Comparison of ENCODE assay signal across 8 mouse cellular contexts in the genomic region with DNA sequence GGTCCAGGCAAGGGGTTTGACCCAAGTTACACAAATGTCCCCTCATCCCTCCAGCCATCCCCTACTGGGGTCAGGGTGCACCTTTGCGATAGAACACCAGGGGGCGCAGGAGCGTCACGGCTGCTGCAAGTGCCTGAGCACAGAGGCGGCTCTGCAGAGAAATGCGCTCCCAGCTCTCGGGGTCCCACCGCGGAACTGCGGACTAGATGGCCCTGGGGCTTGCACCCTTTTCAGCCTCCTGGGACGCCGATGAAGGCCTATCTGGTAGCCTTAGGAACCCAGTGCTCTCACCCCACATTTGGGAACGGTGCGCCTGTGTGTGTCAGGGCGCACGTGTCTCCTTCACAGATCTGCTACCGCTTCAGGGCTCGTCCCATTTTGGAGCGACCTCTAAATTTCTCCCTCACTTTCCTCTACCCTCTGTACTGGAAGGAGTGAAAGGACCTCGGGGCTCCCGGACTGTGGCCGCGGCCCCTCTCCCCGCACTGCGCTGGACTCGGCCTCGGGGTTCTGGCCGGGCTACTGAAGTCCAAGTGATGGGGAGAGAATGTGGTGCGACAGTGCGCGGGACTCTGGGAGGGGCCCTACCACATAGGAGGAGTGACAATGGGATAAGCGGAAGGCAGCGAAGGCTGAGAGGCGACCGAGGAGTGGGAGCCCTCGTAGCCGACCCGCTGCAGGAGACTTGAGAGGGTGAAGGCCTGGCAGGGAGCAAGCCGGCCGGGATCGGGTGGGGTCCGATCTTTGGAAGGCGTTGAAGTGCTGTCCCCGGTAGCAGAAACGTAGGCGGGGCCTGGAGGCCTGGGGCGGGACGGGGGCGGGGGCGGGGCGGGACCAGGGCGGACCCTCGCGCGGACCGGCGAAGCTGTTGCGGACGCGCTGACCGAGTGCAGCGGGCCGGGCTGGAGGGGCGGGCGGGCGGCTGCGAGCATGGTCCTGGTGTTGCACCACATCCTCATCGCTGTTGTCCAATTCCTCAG. TPM values are rescaled to one million over a fixed set of nuclear protein-coding genes. Genes with fewer than 3 reads are reported as not detected.
DNase-seq lines count a peak whose midpoint lies in the region; ATAC-seq lines count a peak whose summit lies in the region.

No protein-coding gene starts in this region.

- no peaks in the 10 kb centered on the region; the same call in 1 of the 2 replicates for H3K4me1 ChIP-seq in intestine, embryonic 14.5 days (replicated peaks; ENCODE audit: control insufficient read depth, insufficient read depth, low read length)

- no peaks in the 10 kb centered on the region for H3K36me3 ChIP-seq in intestine, embryonic 14.5 days (ENCODE audit: control insufficient read depth, insufficient read depth, low read length)

- peak; percentile 82 for ATAC-seq in intestine, embryonic 14.5 days (replicated peaks; ENCODE audit: low FRiP score, low TSS enrichment, low read depth)
- peak; percentile 86 for ATAC-seq in megakaryocyte-erythroid progenitor cell, adult 5-6 weeks (replicated peaks; ENCODE audit: low FRiP score, low TSS enrichment, poor library complexity, severe bottlenecking)

- intact Hi-C loops in left cerebral cortex, postnatal 14 days (cut with DNase I), result loop anchor here (1.0 to 5.0 kb wide), 4 partner anchors 53 to 167 kb away; no protein-coding TSS in a partner anchor

- no peak overlapping the region for H3K27ac ChIP-seq in intestine, embryonic 14.5 days (ENCODE audit: low read depth)

- H3K9me3 ChIP-seq in intestine, embryonic 14.5 days (ENCODE audit: control insufficient read depth, low read length), result no peaks in the 10 kb centered on the region

- peak overlapping the region; percentile 8; the same call in 1 of the 2 replicates for H3K9ac ChIP-seq in intestine, embryonic 14.5 days (ENCODE audit: low read length)

- peak; percentile 89 to 98 for DNase-seq in adrenal gland, adult (ENCODE audit: inconsistent age in 2 of 2, low spot score in 1 of 2)
- DNase-seq in embryo, embryonic 10 days (ENCODE audit: low spot score), result peak; percentile 93
- DNase-seq in gastrocnemius, postnatal 25 days, result peak; percentile 78
- DNase-seq in intestine, embryonic 14.5 days (ENCODE audit: low spot score), result peak; percentile 99
- DNase-seq in left cerebral cortex, postnatal 14 days (ENCODE audit: low spot score in 2 of 2), result peak; percentile 88 to 92
- DNase-seq in right cerebral cortex, postnatal 14 days, result peak; percentile 91
- DNase-seq in urinary bladder, postnatal 4 days (ENCODE audit: low spot score in 2 of 2), result peak; percentile 79 to 90

- WGBS in intestine, embryonic 14.5 days, result under 1% methylated on average over 66 of the region's 68 CpGs

- H3K27me3 ChIP-seq in intestine, embryonic 14.5 days (replicated peaks; ENCODE audit: control insufficient read depth, insufficient read depth, low read length), result peaks cover 30% of the 10 kb centered on the region

- H3K4me2 ChIP-seq in intestine, embryonic 14.5 days (ENCODE audit: low read length), result peak overlapping the region; percentile 98

- peak overlapping the region; percentile 59 for H3K4me3 ChIP-seq in intestine, embryonic 14.5 days (ENCODE audit: low read depth, low read length)

RNA-seq across cellular contexts. Expression of gene Pde2a, which starts 29.2 kb away (rescaled TPM):
- 10 to 100 TPM; 14.8 to 26.3 TPM for total RNA-seq in gastrocnemius, postnatal 25 days (2021)
- 16.4 and 20.0 TPM in 2 replicates for polyA plus RNA-seq in intestine, embryonic 14.5 days (2014; fragmentation: Nextera tagmentation; extraction: Ambion mirVana)
- 100 to 1,000 TPM; 349 to 363 TPM for total RNA-seq in left cerebral cortex, postnatal 14 days (2021)
- total RNA-seq in megakaryocyte-erythroid progenitor cell, adult 5-6 weeks (2014; fragmentation: Nextera tagmentation), result 4.7 and 19.4 TPM in 2 replicates
- total RNA-seq in megakaryocyte-erythroid progenitor cell, adult 5-6 weeks (2017), result 4.5 and 6.0 TPM in 2 replicates

RNA-seq across cellular contexts. Expression of gene Gm45837, which starts 40.0 kb away (rescaled TPM):
- total RNA-seq in gastrocnemius, postnatal 25 days (2021), result 1 to 10 TPM in 1 of 2 experiments, not detected in 1; 5.7 TPM
- polyA plus RNA-seq in intestine, embryonic 14.5 days (2014; fragmentation: Nextera tagmentation; extraction: Ambion mirVana), result 3.9 TPM in 1 of 2 replicates, not detected in the other
- not detected for total RNA-seq in left cerebral cortex, postnatal 14 days (2021)
- total RNA-seq in megakaryocyte-erythroid progenitor cell, adult 5-6 weeks (2014; fragmentation: Nextera tagmentation), result not detected in 2 replicates
- not detected in 2 replicates for total RNA-seq in megakaryocyte-erythroid progenitor cell, adult 5-6 weeks (2017)

Comparison
In these comparisons a context has a peak if more than half of its experiments do, and no peak if none do; other contexts are left out.
1. RNA of gene Pde2a, which starts 29.2 kb away (total RNA-seq): 349 to 363 TPM in left cerebral cortex, postnatal 14 days; 14.8 to 26.3 TPM in gastrocnemius, postnatal 25 days and 4.5 to 19.4 TPM in megakaryocyte-erythroid progenitor cell, adult 5-6 weeks; every median in the first group is over 10 times any median in the second.
2. Peak in every context shown above with its lines, with median percentiles within 50 percentile points of each other: DNase-seq.